ENCODE assay signal across 8 mouse cellular contexts in the genomic region with DNA sequence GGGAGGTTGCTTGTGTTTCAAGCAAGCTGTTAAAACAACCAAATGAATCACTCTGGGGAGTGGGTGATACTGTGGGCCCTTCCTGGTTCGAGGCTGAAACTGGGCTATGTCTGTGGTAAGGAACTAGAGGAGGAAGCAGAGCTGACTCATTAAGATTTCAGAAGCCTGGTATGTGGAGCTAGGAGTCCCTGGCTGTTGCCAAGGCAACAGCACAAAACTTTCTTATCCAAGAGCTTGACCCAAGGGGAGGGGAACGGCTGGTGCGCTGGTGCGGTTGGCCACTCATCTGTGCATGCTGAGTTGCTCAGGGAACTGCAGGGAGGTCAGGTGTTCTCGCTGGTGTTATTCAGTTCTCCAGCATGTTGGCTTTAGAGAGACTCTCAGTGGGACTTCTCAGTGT. TPM values are rescaled to one million over a fixed set of nuclear protein-coding genes. Genes with fewer than 3 reads are reported as not detected.
A peak's percentile ranks its signal among the peaks of the same experiment; 100 is the strongest.
DNase-seq lines count a peak whose midpoint lies in the region; ATAC-seq and TF ChIP-seq lines count a peak whose summit lies in the region.

No protein-coding gene starts in this region.

- H3K36me3 ChIP-seq in embryonic facial prominence, embryonic 12.5 days = no peaks in the 10 kb centered on the region
- H3K36me3 ChIP-seq in kidney, embryonic 15.5 days = no peaks in the 10 kb centered on the region
- no peaks in the 10 kb centered on the region for H3K36me3 ChIP-seq in midbrain, postnatal 0 days (ENCODE audit: insufficient read depth, low read length)

- H3K4me1 ChIP-seq in embryonic facial prominence, embryonic 12.5 days = peaks cover 3% of the 10 kb centered on the region; the same call in 1 of the 2 replicates
- peaks cover 15% of the 10 kb centered on the region for H3K4me1 ChIP-seq in kidney, embryonic 15.5 days
- peaks cover 4% of the 10 kb centered on the region; the same call in 1 of the 2 replicates for H3K4me1 ChIP-seq in midbrain, postnatal 0 days (ENCODE audit: insufficient read depth, low read length)

- no peak overlapping the region for H3K27ac ChIP-seq in embryonic facial prominence, embryonic 12.5 days
- H3K27ac ChIP-seq in kidney, embryonic 15.5 days = peak overlapping the region; percentile 64
- H3K27ac ChIP-seq in midbrain, postnatal 0 days (ENCODE audit: low read depth, low read length) = no peak overlapping the region

- no peak overlapping the region for H3K4me3 ChIP-seq in embryonic facial prominence, embryonic 12.5 days
- no peak overlapping the region for H3K4me3 ChIP-seq in kidney, embryonic 15.5 days (replicated peaks)
- no peak overlapping the region for H3K4me3 ChIP-seq in midbrain, postnatal 0 days (ENCODE audit: low read depth, low read length)

- TF ChIP-seq CTCF in midbrain, postnatal 0 days (IDR thresholded peaks at IDR 0.05) = no peak

- H3K9me3 ChIP-seq in embryonic facial prominence, embryonic 12.5 days = no peaks in the 10 kb centered on the region
- no peaks in the 10 kb centered on the region for H3K9me3 ChIP-seq in kidney, embryonic 15.5 days (replicated peaks)
- H3K9me3 ChIP-seq in midbrain, postnatal 0 days (ENCODE audit: low read length) = no peaks in the 10 kb centered on the region

- peak; percentile 79 for ATAC-seq in frontal cortex, adult (ENCODE audit: low TSS enrichment)
- peak; percentile 47; the same call in 1 of the 2 replicates for ATAC-seq in embryonic facial prominence, embryonic 12.5 days (ENCODE audit: insufficient number of reproducible peaks, insufficient read depth, low FRiP score, low TSS enrichment)
- peak; percentile 73 for ATAC-seq in kidney, embryonic 15.5 days (replicated peaks; ENCODE audit: low FRiP score)
- no peak for ATAC-seq in midbrain, postnatal 0 days (ENCODE audit: low FRiP score)

- WGBS in embryonic facial prominence, embryonic 12.5 days = 24% methylated on average over 5 of the region's 5 CpGs
- WGBS in kidney, embryonic 15.5 days = 15% methylated on average over 5 of the region's 5 CpGs
- 3% methylated on average over 5 of the region's 5 CpGs for WGBS in midbrain, postnatal 0 days

- H3K4me2 ChIP-seq in embryonic facial prominence, embryonic 12.5 days (replicated peaks) = no peak overlapping the region
- no peak overlapping the region for H3K4me2 ChIP-seq in kidney, embryonic 15.5 days
- H3K4me2 ChIP-seq in midbrain, postnatal 0 days (ENCODE audit: low read depth, low read length, poor library complexity, severe bottlenecking) = no peak overlapping the region

- no peak for DNase-seq in frontal cortex, postnatal 36 days (ENCODE audit: low spot score in 2 of 2)
- peak; percentile 52 for DNase-seq in CD4-positive helper T cell, adult 2 months (ENCODE audit: low read depth, low spot score)
- peak; percentile 62 for DNase-seq in midbrain, postnatal 0 days (ENCODE audit: low spot score)
- DNase-seq in thymus, postnatal 14 days = no peak
- DNase-seq in left cerebral cortex, adult 8-10 months (ENCODE audit: low spot score in 2 of 2) = no peak

- H3K9ac ChIP-seq in embryonic facial prominence, embryonic 12.5 days = no peak overlapping the region
- no peak overlapping the region for H3K9ac ChIP-seq in kidney, embryonic 15.5 days
- no peak overlapping the region for H3K9ac ChIP-seq in midbrain, postnatal 0 days (replicated peaks; ENCODE audit: low read length, poor library complexity, severe bottlenecking)

- H3K27me3 ChIP-seq in embryonic facial prominence, embryonic 12.5 days = no peaks in the 10 kb centered on the region
- H3K27me3 ChIP-seq in kidney, embryonic 15.5 days = no peaks in the 10 kb centered on the region
- no peaks in the 10 kb centered on the region for H3K27me3 ChIP-seq in midbrain, postnatal 0 days (ENCODE audit: insufficient read depth, low read length)

RNA-seq across cellular contexts. Expression of gene Ppp2ca, which starts 18.5 kb away (rescaled TPM):
- polyA plus RNA-seq in embryonic facial prominence, embryonic 12.5 days (2016; fragmentation: Nextera tagmentation; extraction: Ambion mirVana) = 106 and 108 TPM in 2 replicates
- 80.2 and 80.6 TPM in 2 replicates for polyA plus RNA-seq in kidney, embryonic 15.5 days (2015; fragmentation: Nextera tagmentation; extraction: Ambion mirVana)
- total RNA-seq in midbrain, postnatal 0 days (2014; rRNA removed) = 141 and 143 TPM in 2 replicates
- 107 and 114 TPM in 2 replicates for polyA plus RNA-seq in midbrain, postnatal 0 days (2015; fragmentation: Nextera tagmentation; extraction: Ambion mirVana)
- 100 to 1,000 TPM; 110 to 125 (median 118) TPM for total RNA-seq in left cerebral cortex, adult 8-10 months (2022)

Comparison
In these comparisons a context has a peak if more than half of its experiments do, and no peak if none do; other contexts are left out.
1. DNase-seq: peak in CD4-positive helper T cell, adult 2 months (single experiment) and midbrain, postnatal 0 days (single experiment); none in frontal cortex, postnatal 36 days (0 of 2), thymus, postnatal 14 days (single experiment) and left cerebral cortex, adult 8-10 months (0 of 2).